Mouse (Mus musculus) small intestine, adult 2 months (tissue): Measurements from ENCODE around the gene C2. TPM values are rescaled to one million over a fixed set of nuclear protein-coding genes. Genes with fewer than 3 reads are reported as not detected.
"Not testable (repeated sequence)": the region's sequence is repeated elsewhere in the genome, so short reads cannot be mapped to it uniquely, and the experiment has no call there.

Source experiments
- H3K27ac ChIP-seq: fragments of 200-500 bp; 2 replicates; pipeline ENCODE4 v1.5.1; 2012; ENCODE audit warnings: low read depth, low read length, control low read depth, inconsistent platforms; ENCODE audit not compliant: insufficient read depth
- H3K27me3 ChIP-seq: fragments of 200-500 bp; 2 replicates; pipeline ENCODE4 v1.6.1; 2012; ENCODE audit warnings: mild to moderate bottlenecking, moderate library complexity, low read length, inconsistent platforms; ENCODE audit not compliant: control insufficient read depth, insufficient read depth
- H3K36me3 ChIP-seq: fragments of 200-500 bp; 2 replicates; pipeline ENCODE4 v1.6.1; 2012; ENCODE audit warnings: mild to moderate bottlenecking, low read length, control low read depth, inconsistent platforms; ENCODE audit not compliant: control insufficient read depth, insufficient read depth
- H3K4me1 ChIP-seq: fragments of 200-500 bp; 2 replicates; pipeline ENCODE4 v1.6.1; 2012; ENCODE audit warnings: low read length, inconsistent platforms, mixed read lengths; ENCODE audit not compliant: control insufficient read depth, insufficient read depth, insufficient read length
- H3K4me3 ChIP-seq: fragments of 200-500 bp; 2 replicates; pipeline ENCODE4 v1.5.1; 2012; ENCODE audit warnings: low read depth, mild to moderate bottlenecking, control low read depth, inconsistent platforms, low read length, moderate library complexity
- CTCF ChIP-seq: fragments of 200-500 bp; IDR thresholded peaks from 2 replicates; pipeline ENCODE4 v1.5.1; 2012; ENCODE audit warnings: low read depth, mild to moderate bottlenecking, control low read depth, inconsistent platforms, low read length, moderate library complexity, mixed read lengths; ENCODE audit not compliant: insufficient replicate concordance, insufficient read length; ENCODE audit errors: extremely low read depth
- POLR2A ChIP-seq: fragments of 200-500 bp; IDR thresholded peaks from 2 replicates; pipeline ENCODE4 v1.6.1; 2012; ENCODE audit warnings: low read depth, mild to moderate bottlenecking, control low read depth, inconsistent platforms, low read length, moderate library complexity
- WGBS: fragments of 180-500 bp; shearing (Covaris S2); methylation state at CpG from one replicate; pipeline ENCODE4 v1.1.7; 2018; 5-methylcytosine and 5-hydroxymethylcytosine counted together
- polyA plus RNA-seq: library from polyadenylated mRNA; depleted of rRNA; stranded (reverse); fragments of >200 nt; gene quantifications from 2 replicates; pipeline ENCODE4 v1.2.3, GENCODE M21; 2012

Gene C2
- polyA plus RNA-seq, 1 experiment: 10.6 TPM

GRCm38 (mm10) chr17:34844884-34845283 lies 53.2 kb downstream of the C2 start:
- 94% methylated on average over 13 of the region's 13 CpGs for WGBS
- H3K4me3 ChIP-seq: no peak overlapping the region
- H3K27me3 ChIP-seq: no peaks in the 10 kb centered on the region
- H3K4me1 ChIP-seq: peaks cover 3% of the 10 kb centered on the region
- TF ChIP-seq CTCF (no peak), POLR2A (no peak)
- H3K27ac ChIP-seq: no peak overlapping the region
- peaks cover 67% of the 10 kb centered on the region for H3K36me3 ChIP-seq

GRCm38 (mm10) chr17:34840736-34841307 lies 57.2 kb downstream of the C2 start:
- Histone ChIP-seq H3K27ac (no peak overlapping the region), H3K4me3 (no peak overlapping the region), H3K27me3 (no peaks in the 10 kb centered on the region), H3K36me3 (peaks cover 58% of the 10 kb centered on the region), H3K4me1 (peaks cover 11% of the 10 kb centered on the region)
- WGBS: 76% methylated on average over 6 of the region's 6 CpGs
- TF ChIP-seq POLR2A (no peak), CTCF (no peak)

- no peaks in the 10 kb centered on the region for H3K27me3 ChIP-seq
- peaks cover 11% of the 10 kb centered on the region for H3K4me1 ChIP-seq
- peaks cover 45% of the 10 kb centered on the region for H3K36me3 ChIP-seq
- no peak overlapping the region for H3K27ac ChIP-seq
- TF ChIP-seq CTCF (no peak), POLR2A (no peak)
- no peak overlapping the region for H3K4me3 ChIP-seq
- WGBS: 87% methylated on average over 7 of the region's 7 CpGs
Observed at GRCm38 (mm10) chr17:34838785-34839184, 59.3 kb downstream of the C2 start.

GRCm38 (mm10) chr17:34837464-34838324 lies 60.4 kb downstream of the C2 start:
- H3K4me1 ChIP-seq: peaks cover 11% of the 10 kb centered on the region
- WGBS: 27% methylated on average over 43 of the region's 43 CpGs
- H3K27ac ChIP-seq: peak overlapping the region; percentile 66
- no peak for TF ChIP-seq POLR2A
- no peak for TF ChIP-seq CTCF
- H3K27me3 ChIP-seq: no peaks in the 10 kb centered on the region
- peak overlapping the region; percentile 79 for H3K4me3 ChIP-seq
- H3K36me3 ChIP-seq: peaks cover 43% of the 10 kb centered on the region

GRCm38 (mm10) chr17:34836856-34837221 lies 61.2 kb downstream of the C2 start, which contains the start of the genes Stk19 and Dxo:
Gene Stk19, minus strand, starts transcription at chr17:34836945.
Gene Dxo, plus strand, starts transcription at chr17:34837019.
- peak within 1 kb of the TSS; percentile 79 for H3K4me3 ChIP-seq
- H3K36me3 ChIP-seq: peaks cover 45% of the 10 kb centered on the region
- 1% methylated on average over 40 of the region's 40 CpGs for WGBS
- peak within 1 kb of the TSS; percentile 66 for H3K27ac ChIP-seq
- H3K4me1 ChIP-seq: peaks cover 11% of the 10 kb centered on the region
- no peaks in the 10 kb centered on the region for H3K27me3 ChIP-seq
- TF ChIP-seq CTCF (no peak), POLR2A (peak; percentile 35)

- WGBS: 4% methylated on average over 48 of the region's 48 CpGs
- Histone ChIP-seq H3K27ac (peak overlapping the region; percentile 52), H3K4me3 (peak overlapping the region; percentile 79), H3K36me3 (peaks cover 44% of the 10 kb centered on the region), H3K27me3 (no peaks in the 10 kb centered on the region), H3K4me1 (peaks cover 11% of the 10 kb centered on the region)
- TF ChIP-seq CTCF: no peak
- TF ChIP-seq POLR2A: no peak
Observed at GRCm38 (mm10) chr17:34836155-34836855, 61.8 kb downstream of the C2 start.

- not testable (repeated sequence) for H3K27ac ChIP-seq
- WGBS: 100% methylated on average over 1 of the region's 1 CpGs
Observed at GRCm38 (mm10) chr17:34830776-34831175, 67.3 kb downstream of the C2 start.

More at GRCm38 (mm10) chr17:34830776-34831175, 67.3 kb downstream of the C2 start:
- peaks cover 68% of the 10 kb centered on the region for H3K36me3 ChIP-seq
- not testable (repeated sequence) for H3K27me3 ChIP-seq, H3K4me3 ChIP-seq, H3K4me1 ChIP-seq
